In the genomic region with DNA sequence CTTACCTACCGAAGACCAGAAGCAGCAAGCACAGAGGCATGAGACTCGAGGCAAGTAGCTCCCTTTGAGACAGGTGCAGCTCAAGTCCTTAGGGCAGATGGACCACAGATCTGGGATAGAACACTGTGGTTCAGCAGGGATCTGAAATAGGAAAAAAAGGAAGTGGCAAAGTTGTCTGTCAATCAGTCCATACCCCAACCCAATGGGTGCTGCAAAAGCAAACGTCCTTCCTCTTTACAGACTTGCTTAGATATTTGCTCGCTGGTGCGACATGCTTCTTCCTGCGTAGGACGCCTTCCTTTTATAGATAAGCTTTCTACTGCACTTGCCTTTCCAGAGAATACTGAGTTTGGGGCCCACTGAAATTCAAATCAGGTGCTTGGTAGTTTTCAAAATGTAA, we compare ENCODE assay signal across 12 mouse cellular contexts. TPM values are rescaled to one million over a fixed set of nuclear protein-coding genes. Genes with fewer than 3 reads are reported as not detected.
A peak's percentile ranks its signal among the peaks of the same experiment; 100 is the strongest.
DNase-seq lines count a peak whose midpoint lies in the region; ATAC-seq and TF ChIP-seq lines count a peak whose summit lies in the region.
"Had no signal": no experiment of that assay in that cellular context is flagged by ENCODE, and none has a peak within 500 bp of the region (broad histone marks: within the 10 kb centered on the region; RNA-seq: fewer than 3 reads in every experiment).

Gene Fcrls, minus strand, starts transcription at position 303 of the 400 bp plus-strand sequence.

- TF ChIP-seq EP300 in MEL (IDR thresholded peaks at IDR 0.05; ENCODE audit: low read depth in 1 of 2, low read length in 2 of 2): no peak

- no peaks in the 10 kb centered on the region for H3K79me2 ChIP-seq in MEL (ENCODE audit: control insufficient read depth, insufficient read depth, low read length, poor library complexity)

- TF ChIP-seq CTCF in MEL (IDR thresholded peaks at IDR 0.05 in 2 of 3, conservative IDR thresholded peaks at IDR 0.05 in 1 of 3; ENCODE audit: control insufficient read depth in 1 of 3, insufficient read depth in 1 of 3, low read depth in 2 of 3, low read length in 3 of 3, poor library complexity in 1 of 3, severe bottlenecking in 1 of 3): no peak

- H3K4me1 ChIP-seq in heart, embryonic 11.5 days (ENCODE audit: control insufficient read depth, insufficient read depth, low read length): peaks cover 14% of the 10 kb centered on the region
- H3K4me1 ChIP-seq in MEL (ENCODE audit: control insufficient read depth in 1 of 2, insufficient read depth in 2 of 2, low read length in 2 of 2): no peaks in the 10 kb centered on the region

- no peak within 1 kb of the TSS for H3K9ac ChIP-seq in heart, embryonic 11.5 days (ENCODE audit: low read depth, low read length)
- no peak within 1 kb of the TSS for H3K9ac ChIP-seq in MEL (ENCODE audit: control insufficient read depth, low read depth, low read length, poor library complexity, severe bottlenecking)

- TF ChIP-seq POLR2A in MEL (IDR thresholded peaks at IDR 0.05; ENCODE audit: control insufficient read depth in 1 of 2, insufficient read depth in 1 of 2, low read depth in 1 of 2, low read length in 2 of 2, poor library complexity in 1 of 2): no peak

- no peaks in the 10 kb centered on the region for H3K27me3 ChIP-seq in heart, embryonic 11.5 days (ENCODE audit: control insufficient read depth, insufficient read depth, low read length)
- no peaks in the 10 kb centered on the region for H3K27me3 ChIP-seq in MEL (ENCODE audit: control insufficient read depth in 1 of 2, insufficient read depth in 2 of 2, low read length in 2 of 2)

- intact Hi-C loops in left cerebral cortex, postnatal 36 days (cut with DNase I): no loop called here

- WGBS in heart, embryonic 11.5 days (ENCODE audit: insufficient replicate concordance): 76% methylated on average over 7 of the region's 7 CpGs

- H3K4me2 ChIP-seq in heart, embryonic 11.5 days: no peak within 1 kb of the TSS

- ATAC-seq in heart, embryonic 11.5 days (replicated peaks; ENCODE audit: insufficient number of reproducible peaks, low FRiP score, low TSS enrichment): no peak
- ATAC-seq in hematopoietic stem cell, adult 5-6 weeks (replicated peaks in 1 of 2; ENCODE audit: insufficient read depth in 1 of 2, low FRiP score in 2 of 2, low TSS enrichment in 1 of 2, low read depth in 1 of 2, poor library complexity in 2 of 2, severe bottlenecking in 2 of 2): peak; percentile 70 to 79; a peak in 3 of 4 replicates
- ATAC-seq in erythroblast, adult 5-6 weeks (replicated peaks; ENCODE audit: low FRiP score, poor library complexity, severe bottlenecking): no peak
- ATAC-seq: CD4-positive, CD25-positive, alpha-beta regulatory T cell, adult 4 months had no signal

- no peaks in the 10 kb centered on the region for H3K9me3 ChIP-seq in heart, embryonic 11.5 days (replicated peaks; ENCODE audit: control insufficient read depth, low read length)
- no peaks in the 10 kb centered on the region for H3K9me3 ChIP-seq in MEL (replicated peaks; ENCODE audit: insufficient read depth, low read length)

- H3K36me3 ChIP-seq in heart, embryonic 11.5 days (ENCODE audit: control insufficient read depth, insufficient read depth, low read length): no peaks in the 10 kb centered on the region
- H3K36me3 ChIP-seq in MEL (ENCODE audit: control insufficient read depth in 1 of 2, insufficient read depth in 2 of 2, low read length in 2 of 2): no peaks in the 10 kb centered on the region

- TF ChIP-seq RAD21 in MEL (IDR thresholded peaks at IDR 0.05; ENCODE audit: low read depth, low read length): no peak

- H3K27ac ChIP-seq in heart, embryonic 11.5 days (ENCODE audit: low read depth, low read length): no peak within 1 kb of the TSS
- no peak within 1 kb of the TSS for H3K27ac ChIP-seq in MEL (ENCODE audit: control insufficient read depth, low read depth, low read length)

- peak; percentile 10 to 45 for DNase-seq in heart, adult 18-20 months
- DNase-seq in MEL (ENCODE audit: low read depth, low spot score): peak; percentile 16
- DNase-seq in left cerebral cortex, postnatal 36 days (ENCODE audit: low spot score in 2 of 2): no peak
- DNase-seq in spleen, postnatal 4 days (ENCODE audit: low spot score in 2 of 2): no peak
- no peak for DNase-seq in urinary bladder, adult 18-20 months (ENCODE audit: low spot score in 2 of 2)
- DNase-seq: cerebellum, postnatal 14 days; gastrocnemius, postnatal 10 days; kidney, adult 18-20 months had no signal

- H3K4me3 ChIP-seq in heart, embryonic 11.5 days (ENCODE audit: low read depth, low read length): no peak within 1 kb of the TSS
- H3K4me3 ChIP-seq in MEL (ENCODE audit: control insufficient read depth in 1 of 2, insufficient read depth in 1 of 2, low read depth in 2 of 2, low read length in 2 of 2): no peak within 1 kb of the TSS

TF ChIP-seq in MEL, 35 proteins besides CTCF, POLR2A, EP300 and RAD21:
- TF ChIP-seq USF1 (IDR thresholded peaks at IDR 0.05; ENCODE audit: low read depth, low read length) (no peak), ZKSCAN1 (IDR thresholded peaks at IDR 0.05; ENCODE audit: low read depth, low read length) (no peak), GATA1 (IDR thresholded peaks at IDR 0.05; ENCODE audit: low read depth, low read length) (no peak), CHD1 (IDR thresholded peaks at IDR 0.05; ENCODE audit: low read depth, low read length) (no peak), E2F4 (IDR thresholded peaks at IDR 0.05; ENCODE audit: borderline replicate concordance, low read depth, low read length) (no peak), HCFC1 (IDR thresholded peaks at IDR 0.05; ENCODE audit: low read depth, low read length) (no peak), MYB (IDR thresholded peaks at IDR 0.05; ENCODE audit: low read depth, low read length) (no peak), ZNF384 (IDR thresholded peaks at IDR 0.05; ENCODE audit: low read depth, low read length) (no peak), MAX (IDR thresholded peaks at IDR 0.05; ENCODE audit: low read length) (no peak), GABPA (IDR thresholded peaks at IDR 0.05; ENCODE audit: low read depth, low read length) (no peak), MYC (IDR thresholded peaks at IDR 0.05; ENCODE audit: low read depth, low read length) (no peak), TBP (IDR thresholded peaks at IDR 0.05; ENCODE audit: low read depth, low read length) (no peak), ELF1 (IDR thresholded peaks at IDR 0.05; ENCODE audit: low read depth, low read length) (no peak), JUND (IDR thresholded peaks at IDR 0.05; ENCODE audit: low read depth, low read length) (no peak), CHD2 (IDR thresholded peaks at IDR 0.05; ENCODE audit: low read length) (no peak), UBTF (IDR thresholded peaks at IDR 0.05; ENCODE audit: borderline replicate concordance, insufficient read depth, low read depth, low read length) (no peak), SIN3A (IDR thresholded peaks at IDR 0.05; ENCODE audit: low read length) (no peak), MXI1 (IDR thresholded peaks at IDR 0.05; ENCODE audit: low read depth, low read length) (no peak), TCF12 (IDR thresholded peaks at IDR 0.05; ENCODE audit: low read depth, low read length) (no peak)

RNA-seq across cellular contexts. Expression of gene Fcrls, which starts in this region (rescaled TPM):
- total RNA-seq in heart, adult 18-20 months (2021): 1 to 10 TPM; 6.3 to 7.0 TPM
- 3.1 and 3.9 TPM in 2 replicates for polyA plus RNA-seq in heart, embryonic 11.5 days (2014; fragmentation: Nextera tagmentation; extraction: Ambion mirVana)
- total RNA-seq in MEL (2012; rRNA removed): not detected in 2 replicates
- not detected for polyA plus RNA-seq in MEL (2012; ENCODE audit: insufficient read depth in 1 of 2, insufficient read length in 2 of 2, low read depth in 1 of 2, low replicate concordance in 2 of 2, missing spikeins in 1 of 2)
- not detected in 2 replicates for total RNA-seq in hematopoietic stem cell, adult 5-6 weeks (2017)
- 10 to 100 TPM; 29.5 to 32.3 TPM for total RNA-seq in left cerebral cortex, postnatal 36 days (2021)
- total RNA-seq in erythroblast, adult 5-6 weeks (2015; ENCODE audit: low replicate concordance): not detected in 2 replicates
- total RNA-seq in erythroblast, adult 5-6 weeks (2017; ENCODE audit: low replicate concordance): not detected in 2 replicates

Comparison
In these comparisons a context has a peak if more than half of its experiments do, and no peak if none do; other contexts are left out.
1. Peak in DNase-seq in MEL; RNA of the gene not detected or under 1 TPM.
2. Peak in ATAC-seq in hematopoietic stem cell, adult 5-6 weeks; RNA of the gene not detected or under 1 TPM.
3. DNase-seq: peak in heart, adult 18-20 months (2 of 2); none in left cerebral cortex, postnatal 36 days (0 of 2), spleen, postnatal 4 days (0 of 2) and urinary bladder, adult 18-20 months (0 of 2).